Mouse (Mus musculus) bone marrow macrophage, adult 2 months (primary cell): Measurements from ENCODE around the gene Polh.

Source experiments
- CTCF ChIP-seq: IDR thresholded peaks from 2 replicates; pipeline ENCODE4 v1.5.1; 2012; ENCODE audit warnings: low read depth, mild to moderate bottlenecking, low read length, moderate library complexity
- POLR2A ChIP-seq: IDR thresholded peaks from 2 replicates; pipeline ENCODE4 v1.6.1; 2012; ENCODE audit warnings: mild to moderate bottlenecking, low read depth, low read length, borderline replicate concordance

DNA sequence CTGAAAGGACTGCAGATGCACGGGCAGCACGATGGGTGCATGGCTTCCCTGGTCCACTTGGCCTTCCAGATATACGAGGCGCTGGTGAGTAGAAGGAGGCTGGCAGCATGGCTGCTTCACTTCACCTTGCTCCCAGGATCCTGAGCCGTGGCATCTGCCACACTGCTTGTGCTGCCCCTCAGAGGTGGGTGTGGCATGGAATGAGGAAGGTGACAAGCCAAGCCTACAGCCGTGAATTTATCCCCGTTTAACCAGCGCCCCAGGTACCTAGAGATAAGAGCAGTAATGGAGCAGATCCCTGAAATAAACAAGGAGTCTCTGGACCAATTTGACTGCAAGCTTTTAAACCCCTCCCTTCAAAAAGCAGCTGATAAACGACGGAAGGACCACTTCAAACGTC is 39.0 kb upstream of the Polh start:
- TF ChIP-seq POLR2A (no peak), CTCF (no peak)
